Mouse (Mus musculus): ENCODE measurements around the gene Gpbp1.

- TF ChIP-seq CTCF (IDR thresholded peaks at IDR 0.05; ENCODE audit: insufficient read depth, low read length) = no peak
- TF ChIP-seq POLR2A (IDR thresholded peaks at IDR 0.05; ENCODE audit: borderline replicate concordance, extremely low read depth, low read depth, low read length) = no peak
Measured at GRCm38 (mm10) chr13:111444325-111444724, 45.6 kb downstream of the Gpbp1 start.

Measured in lung, adult 2 months (tissue).